Mouse (Mus musculus): ENCODE results near the gene Lrmda.

GRCm38 (mm10) chr14:22940576-22940975 is 921.1 kb downstream of the Lrmda start:
- TF ChIP-seq CTCF (IDR thresholded peaks at IDR 0.05; ENCODE audit: low read depth, low read length) (no peak), POLR2A (IDR thresholded peaks at IDR 0.05; ENCODE audit: borderline replicate concordance, low read depth, low read length) (no peak)
